Mouse (Mus musculus) neural tube, embryonic 11.5 days (tissue): Measurements from ENCODE around the gene Itpkb. TPM values are rescaled to one million over a fixed set of nuclear protein-coding genes. Genes with fewer than 3 reads are reported as not detected.

Source experiments
- ATAC-seq: fragments of 200-750 bp; cut with Nextera tagmentation; 2 replicates; pipeline ENCODE4 v1.8.0; 2017; ENCODE audit warnings: moderate number of reproducible peaks, mild to moderate bottlenecking, moderate TSS enrichment, moderate library complexity; ENCODE audit not compliant: insufficient read depth, low FRiP score, low TSS enrichment
- DNase-seq: peaks from one replicate; pipeline ENCODE4 v3.0.0-alpha.2; 2015; ENCODE audit warnings: low spot score
- H3K27ac ChIP-seq: fragments of 300-500 bp; sonication (generic); 2 replicates; pipeline ENCODE4 v1.5.1; 2014; ENCODE audit warnings: low read depth, mild to moderate bottlenecking, low read length
- H3K27me3 ChIP-seq: fragments of 300-500 bp; sonication (generic); 2 replicates; pipeline ENCODE4 v1.6.1; 2014; ENCODE audit warnings: mild to moderate bottlenecking, low read length, mixed read lengths; ENCODE audit not compliant: control insufficient read depth, insufficient read depth
- H3K36me3 ChIP-seq: fragments of 300-500 bp; sonication (generic); 2 replicates; pipeline ENCODE4 v1.6.1; 2014; ENCODE audit warnings: mild to moderate bottlenecking, low read length, moderate library complexity, mixed read lengths; ENCODE audit not compliant: control insufficient read depth, insufficient read depth
- H3K4me1 ChIP-seq: fragments of 300-500 bp; sonication (generic); 2 replicates; pipeline ENCODE4 v1.6.1; 2014; ENCODE audit warnings: low read length, mixed read lengths; ENCODE audit not compliant: control insufficient read depth, insufficient read depth
- H3K4me2 ChIP-seq: fragments of 300-500 bp; sonication (generic); 2 replicates; pipeline ENCODE4 v1.6.1; 2014; ENCODE audit warnings: low read depth, mild to moderate bottlenecking, moderate library complexity
- H3K4me3 ChIP-seq: fragments of 300-500 bp; sonication (generic); 2 replicates; pipeline ENCODE4 v1.5.1; 2014; ENCODE audit warnings: low read depth, low read length
- H3K9ac ChIP-seq: fragments of 300-500 bp; sonication (generic); 2 replicates; pipeline ENCODE4 v1.6.1; 2014; ENCODE audit warnings: mild to moderate bottlenecking, low read length
- H3K9me3 ChIP-seq: fragments of 300-500 bp; sonication (generic); 2 replicates; pipeline ENCODE4 v1.6.1; 2016; ENCODE audit warnings: low read length; ENCODE audit not compliant: control insufficient read depth
- WGBS: fragments of 180-500 bp; shearing (Covaris S2); extraction: QIAGEN DNeasy Blood & Tissue Kit; methylation state at CpG from one replicate; pipeline ENCODE4 v1.1.7; 2014; 5-methylcytosine and 5-hydroxymethylcytosine counted together
- polyA plus RNA-seq: library from polyadenylated mRNA; unstranded; fragments of >200 nt; fragmentation: Nextera tagmentation; extraction: Ambion mirVana; gene quantifications from 2 replicates; pipeline ENCODE4 v1.2.1, GENCODE M21; 2014

Itpkb gene
- polyA plus RNA-seq, 1 experiment from 2014 or later = 2.6 TPM

- no peaks in the 10 kb centered on the region for H3K9me3 ChIP-seq
- no peak overlapping the region for H3K4me3 ChIP-seq
- WGBS = 70% methylated on average over 3 of the region's 3 CpGs
- no peak for ATAC-seq
- no peaks in the 10 kb centered on the region for H3K27me3 ChIP-seq
- no peaks in the 10 kb centered on the region for H3K36me3 ChIP-seq
- H3K27ac ChIP-seq = no peak overlapping the region
- H3K9ac ChIP-seq = no peak overlapping the region
- no peak for DNase-seq
- H3K4me1 ChIP-seq = no peaks in the 10 kb centered on the region
- no peak overlapping the region for H3K4me2 ChIP-seq
Measured at GRCm38 (mm10) chr1:180444411-180444810, 114.1 kb downstream of the Itpkb start.

GRCm38 (mm10) chr1:180449641-180450040 lies 119.4 kb downstream of the Itpkb start:
- H3K4me1 ChIP-seq = no peaks in the 10 kb centered on the region
- 70% methylated on average over 2 of the region's 2 CpGs for WGBS
- ATAC-seq = no peak

DNA sequence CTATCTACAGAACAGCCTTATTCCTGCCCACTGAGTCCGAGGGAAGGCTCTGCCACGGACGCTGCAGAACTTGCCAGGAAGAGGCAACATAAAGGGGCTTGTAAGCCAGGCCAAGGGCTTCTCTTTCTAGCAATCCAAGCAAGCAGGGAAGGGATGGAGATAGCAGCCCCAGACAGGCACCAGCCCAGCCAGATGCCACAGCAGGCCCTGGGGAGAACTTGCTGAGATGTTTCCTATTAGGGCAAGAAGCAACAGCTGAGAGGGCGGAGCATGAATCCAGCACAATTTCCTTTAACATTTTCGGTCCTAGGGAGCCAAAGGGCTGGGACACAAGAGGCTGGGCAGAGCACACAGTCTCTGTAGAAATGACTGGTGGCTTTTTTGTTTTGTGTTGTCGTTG lies 128.0 kb downstream of the Itpkb start:
- peak; percentile 30 for DNase-seq
- no peak for ATAC-seq

More at GRCm38 (mm10) chr1:180449641-180450040, 119.4 kb downstream of the Itpkb start:
- no peak overlapping the region for H3K4me3 ChIP-seq
- no peaks in the 10 kb centered on the region for H3K36me3 ChIP-seq
- H3K9me3 ChIP-seq = no peaks in the 10 kb centered on the region
- DNase-seq = no peak
- H3K4me2 ChIP-seq = no peak overlapping the region
- no peak overlapping the region for H3K9ac ChIP-seq
- no peak overlapping the region for H3K27ac ChIP-seq
- no peaks in the 10 kb centered on the region for H3K27me3 ChIP-seq

GRCm38 (mm10) chr1:180458680-180459079 lies 128.4 kb downstream of the Itpkb start:
- no peak overlapping the region for H3K9ac ChIP-seq
- no peaks in the 10 kb centered on the region for H3K27me3 ChIP-seq
- H3K9me3 ChIP-seq = no peaks in the 10 kb centered on the region
- ATAC-seq (no peak), DNase-seq (no peak)
- 0 out of 2 replicates have a peak, but pooled peaks cover 5% of the 10 kb centered on the region for H3K4me1 ChIP-seq
- H3K4me2 ChIP-seq = no peak overlapping the region
- 69% methylated on average over 3 of the region's 3 CpGs for WGBS
- no peak overlapping the region for H3K27ac ChIP-seq
- H3K36me3 ChIP-seq = no peaks in the 10 kb centered on the region
- no peak overlapping the region for H3K4me3 ChIP-seq

More for the DNA sequence above, 128.0 kb downstream of the Itpkb start:
- no peak overlapping the region for H3K4me2 ChIP-seq
- no peak overlapping the region for H3K4me3 ChIP-seq
- H3K9ac ChIP-seq = no peak overlapping the region
- WGBS = 61% methylated on average over 6 of the region's 6 CpGs
- H3K4me1 ChIP-seq = 0 out of 2 replicates have a peak, but pooled peaks cover 5% of the 10 kb centered on the region
- no peaks in the 10 kb centered on the region for H3K36me3 ChIP-seq
- no peaks in the 10 kb centered on the region for H3K9me3 ChIP-seq
- no peaks in the 10 kb centered on the region for H3K27me3 ChIP-seq
- H3K27ac ChIP-seq = no peak overlapping the region

DNA sequence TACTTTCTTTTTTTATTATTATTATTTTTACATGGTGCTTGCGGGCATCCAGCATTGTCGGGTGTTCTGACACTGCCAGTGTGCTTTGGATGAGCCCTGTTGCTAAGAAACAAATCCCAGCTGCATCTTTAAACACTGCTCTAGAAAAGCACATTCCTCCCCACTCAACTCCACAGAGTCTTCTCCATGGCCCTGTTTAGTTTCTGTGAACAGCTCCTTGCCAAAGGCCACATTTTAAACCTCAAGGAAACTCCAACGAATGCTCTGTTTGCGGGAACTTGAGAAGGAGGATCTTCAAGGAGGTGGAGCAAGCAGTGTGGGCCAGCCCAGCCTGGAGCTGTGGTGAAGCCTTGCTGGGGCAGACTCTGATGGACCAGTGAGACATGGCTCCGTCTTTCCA lies 130.4 kb downstream of the Itpkb start:
- ATAC-seq (no peak), DNase-seq (no peak)
- Histone ChIP-seq H3K9ac (no peak overlapping the region), H3K4me3 (no peak overlapping the region), H3K27ac (no peak overlapping the region), H3K4me1 (0 out of 2 replicates have a peak, but pooled peaks cover 5% of the 10 kb centered on the region), H3K36me3 (no peaks in the 10 kb centered on the region), H3K4me2 (no peak overlapping the region), H3K9me3 (no peaks in the 10 kb centered on the region), H3K27me3 (no peaks in the 10 kb centered on the region)
- WGBS = 73% methylated on average over 5 of the region's 5 CpGs

GRCm38 (mm10) chr1:180462396-180462795 lies 132.1 kb downstream of the Itpkb start:
- Histone ChIP-seq H3K36me3 (no peaks in the 10 kb centered on the region), H3K27me3 (no peaks in the 10 kb centered on the region), H3K4me1 (0 out of 2 replicates have a peak, but pooled peaks cover 5% of the 10 kb centered on the region), H3K9ac (no peak overlapping the region), H3K4me2 (no peak overlapping the region), H3K9me3 (no peaks in the 10 kb centered on the region), H3K4me3 (no peak overlapping the region), H3K27ac (no peak overlapping the region)
- ATAC-seq (no peak), DNase-seq (no peak)
- 80% methylated on average over 5 of the region's 5 CpGs for WGBS

DNA sequence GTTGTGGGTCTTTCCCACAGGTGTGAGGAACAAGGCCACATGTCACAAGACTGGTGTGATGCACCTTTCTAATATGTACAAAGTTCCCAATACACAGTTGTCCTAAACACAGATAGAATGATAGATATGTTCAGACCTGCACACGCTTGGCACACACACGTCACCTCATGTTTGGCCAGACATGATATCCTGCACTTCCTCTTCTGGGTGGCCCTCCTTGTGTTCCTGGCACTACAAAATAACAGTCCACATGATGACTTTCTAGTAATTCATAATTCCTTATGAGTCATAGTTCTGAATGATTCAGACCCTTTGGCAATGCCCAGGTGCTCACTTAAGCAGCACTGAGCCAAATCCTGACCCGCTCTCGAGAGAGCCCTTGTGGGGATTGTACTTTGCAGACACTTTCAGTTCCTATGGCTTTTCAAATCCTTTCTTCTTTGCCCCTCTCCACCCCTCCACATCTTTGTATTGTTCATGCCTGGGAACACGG lies 132.7 kb downstream of the Itpkb start:
- 0 out of 2 replicates have a peak, but pooled peaks cover 5% of the 10 kb centered on the region for H3K4me1 ChIP-seq
- 84% methylated on average over 5 of the region's 5 CpGs for WGBS

DNA sequence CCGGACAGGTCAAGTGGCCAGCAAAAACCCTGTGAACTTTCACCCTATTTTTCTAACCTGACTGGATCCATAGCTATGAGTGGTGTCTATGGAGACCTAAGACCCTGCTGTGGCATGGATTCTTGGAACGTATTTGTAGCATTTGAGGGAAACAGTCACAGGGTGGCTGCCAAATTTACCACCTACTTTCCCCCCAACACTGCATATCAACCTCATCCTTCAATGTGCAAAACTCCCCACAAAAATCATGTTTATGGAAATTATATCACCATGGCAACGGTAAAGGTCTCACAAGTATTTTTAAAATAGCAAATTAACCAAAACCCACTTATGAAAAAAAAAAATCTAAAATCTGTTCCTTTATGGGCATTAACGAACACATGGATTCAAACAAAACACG lies 134.1 kb downstream of the Itpkb start:
- 85% methylated on average over 5 of the region's 5 CpGs for WGBS
- no peak overlapping the region for H3K4me2 ChIP-seq
- ATAC-seq = no peak

More for the DNA sequence above, 132.7 kb downstream of the Itpkb start:
- no peaks in the 10 kb centered on the region for H3K27me3 ChIP-seq
- ATAC-seq (no peak), DNase-seq (no peak)
- H3K36me3 ChIP-seq = no peaks in the 10 kb centered on the region
- no peak overlapping the region for H3K9ac ChIP-seq
- no peak overlapping the region for H3K4me2 ChIP-seq
- H3K4me3 ChIP-seq = no peak overlapping the region
- no peak overlapping the region for H3K27ac ChIP-seq
- no peaks in the 10 kb centered on the region for H3K9me3 ChIP-seq

GRCm38 (mm10) chr1:180465620-180466019 lies 135.3 kb downstream of the Itpkb start:
- H3K9ac ChIP-seq = no peak overlapping the region
- no peak overlapping the region for H3K27ac ChIP-seq
- ATAC-seq = no peak
- no peaks in the 10 kb centered on the region for H3K36me3 ChIP-seq
- no peaks in the 10 kb centered on the region for H3K9me3 ChIP-seq
- no peak overlapping the region for H3K4me2 ChIP-seq
- H3K27me3 ChIP-seq = no peaks in the 10 kb centered on the region
- H3K4me1 ChIP-seq = no peaks in the 10 kb centered on the region
- 74% methylated on average over 5 of the region's 5 CpGs for WGBS
- DNase-seq = no peak
- H3K4me3 ChIP-seq = no peak overlapping the region

More for the DNA sequence above, 134.1 kb downstream of the Itpkb start:
- Histone ChIP-seq H3K9ac (no peak overlapping the region), H3K27ac (no peak overlapping the region), H3K9me3 (no peaks in the 10 kb centered on the region), H3K4me1 (no peaks in the 10 kb centered on the region), H3K36me3 (no peaks in the 10 kb centered on the region), H3K4me3 (no peak overlapping the region), H3K27me3 (no peaks in the 10 kb centered on the region)
- no peak for DNase-seq
